Mouse (Mus musculus) bone marrow macrophage, adult 2 months (primary cell): ENCODE results near the gene Bcl9l.

ENCODE experiments used
- CTCF ChIP-seq: IDR thresholded peaks from 2 replicates; pipeline ENCODE4 v1.5.1; 2012; ENCODE audit warnings: low read depth, mild to moderate bottlenecking, low read length, moderate library complexity
- POLR2A ChIP-seq: IDR thresholded peaks from 2 replicates; pipeline ENCODE4 v1.6.1; 2012; ENCODE audit warnings: mild to moderate bottlenecking, low read depth, low read length, borderline replicate concordance

- no peak for TF ChIP-seq POLR2A
- no peak for TF ChIP-seq CTCF
Observed at GRCm38 (mm10) chr9:44497624-44498377, 15.2 kb downstream of the Bcl9l start.
